Mouse (Mus musculus) stomach, postnatal 0 days (tissue): ENCODE measurements around the gene Vav2.

Source experiments
- CTCF ChIP-seq: IDR thresholded peaks from 2 replicates; pipeline ENCODE4 v1.5.1; 2016; ENCODE audit warnings: antibody characterized with exemption, low read depth, mild to moderate bottlenecking, moderate library complexity
- EP300 ChIP-seq: optimal IDR thresholded peaks from 2 replicates; pipeline ENCODE3; 2016; ENCODE audit warnings: antibody characterized with exemption

GRCm38 (mm10) chr2:27311606-27312005 lies 115.2 kb downstream of the Vav2 start:
- no peak for TF ChIP-seq CTCF
- no peak for TF ChIP-seq EP300
